Mouse (Mus musculus) adrenal gland, adult 18-20 months (tissue): ENCODE results near the gene Vps39. TPM values are rescaled to one million over a fixed set of nuclear protein-coding genes. Genes with fewer than 3 reads are reported as not detected.

Experiments
- DNase-seq, 2 experiments: peaks; one replicate each; pipeline ENCODE4 v3.0.0; 2021 to 2022; ENCODE audit warnings: low spot score in 2 of 2
- long read RNA-seq, 2 experiments: library from polyadenylated mRNA; stranded (forward); transcript quantifications; one replicate each; pipeline ENCODE4 v2.0.0; 2021
- total RNA-seq, 2 experiments: library from RNA; stranded (reverse); gene quantifications; 1 replicate in 1 of 2; 2 replicates in 1 of 2; pipeline ENCODE4 v1.2.3; 2021

Vps39 gene
- total RNA-seq = 10 to 100 TPM; 42.9 to 56.6 TPM
- long read RNA-seq, experiment 1, full-length matches to known transcripts = 28 of 37 reads
- long read RNA-seq, experiment 1, partial matches to known transcripts = 3 of 37 reads
- long read RNA-seq, experiment 1, other reads (novel, unspliced or antisense) = 6 of 37 reads
- long read RNA-seq, experiment 2, full-length matches to known transcripts = 34 of 57 reads
- long read RNA-seq, experiment 2, partial matches to known transcripts = 12 of 57 reads
- long read RNA-seq, experiment 2, other reads (novel, unspliced or antisense) = 11 of 57 reads

DNA sequence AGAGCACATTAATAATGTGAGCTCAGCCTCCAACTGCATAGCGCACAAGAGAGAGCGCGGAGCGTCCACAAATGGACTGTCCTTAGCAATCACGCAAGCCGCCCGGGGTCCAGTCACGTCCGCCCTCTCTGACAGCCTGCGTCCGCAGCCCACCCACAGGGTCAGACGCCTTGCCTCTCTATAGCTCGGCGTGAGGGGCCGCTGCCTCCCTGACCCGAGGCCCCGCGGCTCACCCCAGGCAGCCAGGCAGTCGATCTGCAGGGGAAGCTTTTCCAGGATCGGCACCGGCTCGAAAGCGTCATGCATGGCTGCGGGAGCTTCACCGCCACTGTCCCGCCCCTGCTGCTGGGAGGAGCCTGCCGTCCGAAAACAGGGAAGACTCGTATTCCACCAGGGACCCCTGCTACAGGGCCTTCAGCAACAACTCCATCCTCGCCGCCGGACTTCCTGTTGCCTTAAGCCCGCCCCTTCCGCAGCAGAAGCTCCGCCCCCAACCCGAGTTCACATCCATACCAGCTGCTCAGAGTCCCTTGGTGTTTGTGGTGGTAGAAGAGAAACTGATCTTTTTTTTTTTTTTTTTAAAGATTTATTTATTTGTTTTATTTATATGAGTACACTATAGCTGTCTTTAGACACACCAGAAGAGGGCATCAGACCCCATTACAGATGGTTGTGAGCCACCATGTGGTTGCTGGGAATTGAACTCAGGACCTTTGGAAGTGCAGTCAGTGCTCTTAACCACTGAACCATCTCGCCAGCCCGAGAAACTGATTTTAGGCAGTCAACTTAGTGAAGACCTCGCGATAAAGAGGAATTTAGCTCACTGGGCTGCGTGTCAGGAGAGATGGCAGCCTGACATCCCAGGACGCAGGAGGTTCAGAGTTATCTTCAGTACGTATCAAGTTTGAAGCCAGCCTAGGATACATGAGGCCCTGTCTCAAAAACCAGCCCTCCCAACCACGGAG is at the start of gene Vps39:
Gene Vps39 (minus strand): TSS at position 456 of the 965 bp plus-strand sequence.
- DNase-seq = peak; percentile 79 to 84

DNA sequence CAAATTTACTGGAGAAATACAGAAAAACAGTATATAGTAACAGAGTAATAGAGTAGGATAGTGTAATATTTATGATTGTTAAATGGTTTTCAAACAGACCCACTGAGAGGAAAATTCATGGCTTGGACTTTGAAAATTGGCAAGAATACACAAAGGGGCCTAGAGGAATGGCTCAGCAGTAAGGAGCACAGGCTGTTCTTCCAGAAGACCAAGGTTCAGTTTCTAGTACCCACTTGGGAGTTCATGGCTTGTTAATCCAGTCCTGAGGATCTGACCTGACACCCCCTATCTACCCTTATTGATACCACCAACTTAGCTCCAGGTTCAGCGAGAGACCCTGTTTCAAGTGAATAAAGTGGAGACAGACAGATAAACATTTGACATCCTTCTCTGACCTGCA is 45.0 kb upstream of the Vps39 start:
- no peak for DNase-seq

DNA sequence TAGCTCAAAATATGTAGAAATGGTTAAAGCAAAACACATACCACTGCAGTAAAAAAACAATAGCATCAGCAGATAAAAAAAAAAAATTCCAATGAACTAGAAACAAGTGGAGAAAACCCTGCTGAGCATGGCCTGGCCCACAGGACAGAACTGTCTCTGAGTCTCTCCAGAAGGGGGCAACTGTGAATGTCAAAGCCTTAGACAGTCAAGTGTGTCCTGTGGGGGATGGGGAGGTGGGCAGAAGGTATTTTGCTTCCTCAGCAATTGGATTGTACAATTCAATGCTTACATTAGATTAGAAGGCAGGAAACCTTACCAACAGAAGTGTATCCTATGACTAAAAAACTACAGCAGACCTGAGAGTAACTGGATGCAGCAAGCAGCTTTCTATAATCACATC is 39.5 kb upstream of the Vps39 start:
- no peak for DNase-seq

GRCm38 (mm10) chr2:120390934-120391333 is 38.0 kb upstream of the Vps39 start:
- DNase-seq = no peak

GRCm38 (mm10) chr2:120389376-120389775 is 36.4 kb upstream of the Vps39 start:
- DNase-seq = peak in 1 of 2 experiments; percentile 26

DNA sequence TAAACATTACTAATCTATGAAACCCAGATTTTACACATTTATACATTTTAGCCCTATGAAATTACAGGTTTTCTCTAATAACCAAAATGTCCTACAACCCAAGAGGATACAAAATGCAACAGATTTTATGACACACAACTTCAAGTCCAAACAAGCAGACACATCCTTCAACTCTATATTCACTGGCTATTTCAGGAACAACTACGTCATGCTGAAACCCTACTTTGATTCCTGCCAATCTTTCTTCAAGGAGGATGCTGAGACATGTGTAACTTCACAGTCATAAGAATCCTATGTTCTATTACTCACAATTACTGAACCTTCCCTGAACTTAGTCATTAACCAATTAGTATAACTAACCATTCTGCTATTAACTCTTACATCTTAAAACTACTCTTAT is 34.4 kb upstream of the Vps39 start:
- DNase-seq = no peak

GRCm38 (mm10) chr2:120386264-120386663 is 33.3 kb upstream of the Vps39 start:
- DNase-seq = no peak

- DNase-seq = no peak
These were observed 20.9 kb upstream of the Vps39 start for GRCm38 (mm10) chr2:120373858-120374257.

DNA sequence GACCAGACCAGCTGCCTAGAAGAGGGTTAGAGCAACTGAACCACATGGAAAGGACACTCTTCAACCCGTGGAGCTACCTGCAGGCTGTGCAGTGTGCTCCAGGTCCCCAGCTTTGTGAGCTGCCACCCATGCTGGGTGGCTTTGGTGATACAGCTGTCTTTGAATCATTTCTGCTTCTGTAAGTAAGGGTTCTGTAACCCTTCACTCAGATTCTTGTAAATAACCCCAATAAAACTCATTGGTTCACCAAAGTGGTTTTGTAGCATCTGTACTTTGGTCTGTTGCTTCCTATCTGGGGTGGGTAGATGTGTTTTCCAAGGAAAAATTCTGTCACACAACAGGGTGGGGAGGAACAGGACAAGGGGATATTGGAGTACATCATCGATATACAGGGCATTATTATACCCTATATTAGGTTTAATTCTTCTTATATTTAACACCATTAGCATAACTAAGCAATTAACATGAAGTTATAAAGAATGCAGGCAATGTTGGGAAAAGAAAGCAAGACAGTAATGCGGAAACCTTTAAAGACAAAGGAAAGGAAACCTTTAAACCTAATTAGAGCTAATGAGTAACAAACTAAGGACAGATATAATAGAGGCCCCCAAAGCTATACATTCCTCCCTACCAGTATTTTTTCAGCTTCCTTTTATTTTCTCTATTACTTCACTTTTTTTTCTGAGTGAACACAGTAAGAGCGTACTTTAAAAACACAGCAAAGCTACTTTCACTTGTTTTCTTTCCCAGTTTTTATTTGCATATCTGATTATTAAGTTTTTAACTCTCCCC is 14.7 kb upstream of the Vps39 start:
- no peak for DNase-seq

DNA sequence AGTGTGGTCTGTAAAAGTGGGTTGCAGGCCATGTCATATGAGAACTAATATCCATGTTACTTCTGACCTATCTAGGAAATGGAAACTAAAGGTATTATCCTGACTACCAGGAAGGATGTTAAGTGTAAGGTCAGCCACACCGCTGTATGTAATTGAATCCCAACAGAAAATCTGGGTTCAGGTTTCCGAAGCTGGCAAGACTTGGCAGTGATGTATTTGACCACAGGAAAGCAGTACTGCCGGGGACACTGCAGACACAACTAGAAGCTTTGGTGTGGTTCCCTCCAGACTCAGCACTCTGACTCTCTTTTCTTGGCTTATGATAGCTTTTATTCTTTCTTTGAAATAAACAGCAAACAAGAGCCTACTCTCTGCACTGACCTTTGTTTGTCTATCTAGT is 13.6 kb upstream of the Vps39 start:
- no peak for DNase-seq

DNA sequence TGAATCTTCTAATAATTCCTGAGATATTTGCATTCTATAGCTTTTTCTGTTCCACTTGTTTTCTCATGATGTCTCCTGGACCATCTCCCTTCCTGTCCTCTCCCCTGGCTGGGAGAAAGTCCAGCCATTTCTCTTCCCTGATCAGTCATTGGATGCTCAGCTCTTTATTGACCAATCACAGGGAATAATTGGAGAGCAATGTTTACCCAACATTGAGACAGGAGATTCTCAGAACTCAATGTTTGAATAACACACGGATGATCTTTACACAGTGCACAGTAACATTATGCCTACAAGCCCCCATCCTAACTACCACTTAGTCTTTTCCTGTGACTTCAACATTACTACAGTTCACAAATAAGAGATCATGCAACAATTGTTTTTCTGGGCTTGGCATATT is 7.5 kb upstream of the Vps39 start:
- no peak for DNase-seq

DNA sequence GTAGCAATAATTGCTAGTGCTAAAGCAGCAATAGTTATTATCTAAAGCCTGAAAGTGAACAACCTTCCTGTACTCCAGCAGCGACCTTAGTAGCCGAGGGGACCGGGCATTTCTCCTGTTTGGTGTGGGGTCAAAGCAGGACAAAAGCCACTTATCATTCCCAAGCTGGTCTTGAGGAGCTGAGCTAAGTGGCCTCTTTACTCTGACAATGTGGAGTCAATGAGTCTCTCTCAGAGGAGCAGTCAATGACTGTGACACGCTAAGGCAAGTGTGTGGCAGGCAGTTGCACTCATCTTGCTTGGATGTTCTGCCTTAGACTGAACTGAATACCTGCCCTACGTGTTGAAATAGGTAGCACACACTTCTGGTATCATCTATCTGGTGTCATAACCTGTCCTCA is 1.6 kb downstream of the Vps39 start:
- no peak for DNase-seq

DNA sequence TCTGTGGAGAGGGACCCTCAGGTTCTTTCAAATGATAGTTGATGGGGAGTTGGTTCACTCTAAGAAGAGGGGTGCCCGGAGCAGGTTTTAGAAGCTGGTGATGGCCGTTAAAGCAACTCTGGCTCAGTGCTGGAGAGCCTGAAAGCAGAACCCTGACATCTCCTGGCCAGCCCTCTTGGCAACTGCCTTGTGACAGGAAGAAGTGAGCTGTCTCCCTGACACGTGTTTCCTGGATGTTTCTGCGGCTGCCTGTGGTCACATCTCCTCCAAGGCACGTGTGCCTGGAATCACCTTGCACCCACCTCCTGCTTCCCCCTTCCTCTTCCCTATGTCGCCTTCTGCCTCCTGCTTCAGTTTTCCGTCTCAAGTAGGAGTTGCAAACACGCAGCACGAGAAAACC is 4.8 kb downstream of the Vps39 start:
- DNase-seq = no peak

GRCm38 (mm10) chr2:120341741-120342140 is 11.2 kb downstream of the Vps39 start:
- no peak for DNase-seq

- no peak for DNase-seq
These were observed 15.1 kb downstream of the Vps39 start for GRCm38 (mm10) chr2:120337886-120338285.

- DNase-seq = no peak
These were observed 21.4 kb downstream of the Vps39 start for GRCm38 (mm10) chr2:120331575-120331974.

DNA sequence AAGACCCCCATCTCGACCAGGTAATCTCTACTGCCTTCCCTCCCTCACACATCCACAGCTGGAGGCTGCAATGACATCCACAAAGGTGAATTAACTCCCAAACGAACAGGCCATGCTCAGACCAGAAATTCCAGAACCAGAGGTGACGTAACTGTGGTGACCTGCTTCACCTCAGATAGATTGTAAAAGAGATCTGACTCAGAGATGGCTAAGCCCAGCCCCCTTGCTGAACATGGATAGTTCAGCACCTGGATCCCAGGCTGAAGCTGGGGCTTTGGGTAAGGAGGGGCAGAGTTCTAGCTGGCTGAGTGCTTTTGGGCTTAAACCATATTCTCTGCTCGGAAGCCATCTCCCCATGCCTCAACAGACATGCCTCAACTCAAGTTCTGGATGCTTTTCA is 37.9 kb downstream of the Vps39 start:
- no peak for DNase-seq

GRCm38 (mm10) chr2:120314487-120314886 is 38.5 kb downstream of the Vps39 start:
- DNase-seq = no peak

DNA sequence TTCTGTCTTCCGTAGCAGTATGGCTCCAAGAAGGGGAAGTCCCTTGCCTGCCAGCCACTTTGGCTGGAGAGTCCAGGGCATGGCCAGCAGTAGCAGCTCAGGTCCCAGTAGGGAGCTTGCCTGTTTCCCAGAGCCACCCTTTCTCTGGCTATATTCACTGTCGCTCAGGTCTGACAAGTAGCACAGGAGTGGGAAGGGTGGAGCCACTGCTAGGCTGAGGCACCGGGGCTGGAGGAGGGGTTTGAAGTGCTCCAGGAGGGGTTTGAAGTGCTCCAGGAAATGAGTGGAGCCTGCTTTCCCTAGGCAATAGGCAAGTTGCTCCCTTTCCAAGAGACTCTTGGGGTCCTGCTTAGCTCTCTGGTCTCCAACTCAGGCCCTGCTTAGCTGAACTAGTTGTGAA is 39.0 kb downstream of the Vps39 start, which contains the start of gene Pla2g4f:
Gene Pla2g4f (minus strand): TSS at position 190 of the 400 bp plus-strand sequence.
- no peak for DNase-seq

DNA sequence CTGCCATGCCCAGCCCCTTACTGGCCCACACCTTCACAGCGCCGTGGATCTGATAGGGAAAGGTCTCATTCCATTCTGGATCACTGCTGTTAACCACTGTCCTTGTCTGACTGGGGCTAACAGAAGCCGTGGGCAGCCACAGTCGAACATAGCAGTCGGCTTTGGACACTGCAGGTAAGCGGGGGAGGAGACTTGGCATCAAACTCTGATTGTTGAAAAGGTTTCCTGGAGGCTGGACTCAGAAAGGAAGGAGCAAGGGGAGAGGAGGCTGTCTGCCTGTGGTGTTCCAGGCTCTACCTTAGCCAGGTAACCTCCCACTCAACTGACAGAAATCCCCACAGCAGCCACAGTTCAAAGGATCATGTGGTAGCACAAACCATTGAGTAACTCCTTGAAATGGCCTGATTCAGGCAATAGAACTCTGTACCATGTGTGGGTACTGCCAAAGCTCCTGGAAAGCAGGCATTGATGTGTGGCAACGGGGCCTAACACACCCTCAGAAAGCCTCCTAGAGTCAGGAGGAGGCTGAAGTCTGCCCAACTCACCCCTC is 40.6 kb downstream of the Vps39 start:
- no peak for DNase-seq

DNA sequence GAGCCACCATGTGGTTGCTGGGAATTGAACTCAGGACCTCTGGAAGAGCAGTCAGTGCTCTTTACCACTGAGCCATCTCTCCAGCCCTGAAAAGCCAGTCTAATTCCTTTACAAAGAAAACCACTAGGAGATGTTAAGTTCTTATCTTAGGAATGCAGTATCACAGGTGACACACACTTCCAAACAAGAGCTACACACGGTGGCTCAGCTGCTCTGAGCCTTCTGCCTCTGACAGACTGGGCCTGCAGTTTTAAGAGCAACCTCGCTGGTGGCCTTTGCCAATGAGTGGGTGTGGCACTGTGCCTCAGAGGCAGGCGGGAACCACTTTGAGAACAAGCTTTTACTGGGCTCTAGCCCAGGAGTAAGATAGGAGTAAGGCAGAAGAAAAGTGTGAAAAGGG is 48.8 kb downstream of the Vps39 start:
- no peak for DNase-seq
